Mouse (Mus musculus): ENCODE results near the gene Six6. TPM values are rescaled to one million over a fixed set of nuclear protein-coding genes. Genes with fewer than 3 reads are reported as not detected.

Gene Six6
- not detected for polyA plus RNA-seq (2017; shearing (Covaris generic))

DNA sequence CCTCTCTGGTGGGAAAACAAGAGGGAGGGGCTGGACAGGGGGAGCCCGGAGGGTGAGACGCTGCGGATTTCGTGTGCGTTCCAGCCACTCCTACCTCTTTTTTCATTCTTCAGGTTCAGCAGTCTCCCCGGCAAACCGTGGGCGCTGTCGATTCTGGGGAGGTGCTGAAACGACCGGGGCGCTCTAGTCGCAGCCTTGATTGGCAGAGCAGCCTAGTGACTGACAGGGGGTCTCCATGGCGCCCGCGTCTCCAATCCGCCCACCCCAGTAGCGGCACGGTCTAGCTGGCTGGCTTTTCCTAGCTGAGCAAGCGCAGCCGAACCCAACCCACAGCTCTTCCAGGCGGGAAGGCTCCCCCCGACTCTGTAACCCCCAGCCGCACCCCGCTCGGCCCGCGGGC lies at the start of gene Six6:
Gene Six6 (plus strand): TSS at position 277 of the 400 bp plus-strand sequence.
- no peak for ATAC-seq

GRCm38 (mm10) chr12:72917159-72917993 lies 22.3 kb upstream of the Six6 start:
- ATAC-seq, result no peak

GRCm38 (mm10) chr12:72936751-72937150 lies 2.9 kb upstream of the Six6 start:
- no peak for ATAC-seq

GRCm38 (mm10) chr12:72937537-72938120 lies 2.1 kb upstream of the Six6 start:
- ATAC-seq, result no peak

DNA sequence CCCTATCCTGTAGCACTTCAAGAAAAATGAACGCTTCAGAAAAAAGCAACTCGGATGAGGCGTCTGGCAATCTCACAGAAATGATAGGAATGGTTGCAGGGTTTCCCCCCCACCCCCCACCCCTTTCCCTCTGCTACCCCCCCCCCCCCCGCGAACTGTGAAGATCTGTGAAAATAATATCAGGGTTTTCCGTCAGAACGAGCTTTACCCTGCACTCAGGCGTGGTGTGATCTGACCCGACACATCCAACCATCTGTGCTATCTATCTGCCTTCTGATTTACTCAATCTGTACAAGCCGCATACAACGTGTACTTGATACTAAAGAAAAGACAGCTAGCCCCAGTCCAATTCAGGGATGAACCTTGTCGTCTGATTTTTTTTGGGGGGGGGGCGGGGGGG lies 1.5 kb upstream of the Six6 start:
- ATAC-seq, result no peak

- no peak for ATAC-seq
Observed at GRCm38 (mm10) chr12:72938600-72939490, 847 bp upstream of the Six6 start.

- no peak for ATAC-seq
Observed at GRCm38 (mm10) chr12:72940071-72940821, 554 bp downstream of the Six6 start, which contains the start of gene 4930447C04Rik. Gene 4930447C04Rik (minus strand): TSS chr12:72940774.

GRCm38 (mm10) chr12:72940822-72941397 lies 1.2 kb downstream of the Six6 start:
- ATAC-seq, result no peak

DNA sequence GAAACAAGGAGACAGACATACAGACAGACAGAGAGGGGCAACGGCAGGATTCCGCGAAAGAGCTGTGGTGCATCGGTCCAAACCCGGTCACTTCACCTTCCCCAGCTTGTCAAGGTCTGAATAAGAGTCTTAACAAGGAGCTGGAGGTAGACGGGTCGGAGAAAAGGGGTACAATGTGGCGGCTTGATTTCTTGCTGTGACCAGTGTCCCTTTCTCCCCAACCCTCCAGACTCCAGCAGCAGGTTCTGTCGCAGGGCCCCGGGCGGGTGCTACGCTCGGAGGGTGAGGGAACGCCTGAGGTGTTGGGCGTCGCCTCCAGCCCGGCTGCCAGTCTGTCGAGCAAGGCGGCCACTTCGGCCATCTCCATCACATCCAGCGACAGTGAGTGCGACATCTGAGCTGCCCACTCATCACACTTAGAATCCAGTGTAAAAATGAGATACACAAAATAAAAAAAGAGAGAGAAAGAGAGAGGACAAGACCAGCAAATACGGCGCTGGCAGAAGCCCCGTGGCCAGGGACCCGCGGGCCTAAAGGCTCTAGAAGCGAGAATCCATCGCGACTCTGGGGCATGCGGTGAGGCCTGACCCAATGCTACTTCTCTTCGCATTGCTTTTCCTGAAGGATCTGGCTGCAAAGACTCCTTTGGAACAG lies 1.8 kb downstream of the Six6 start:
- no peak for ATAC-seq

DNA sequence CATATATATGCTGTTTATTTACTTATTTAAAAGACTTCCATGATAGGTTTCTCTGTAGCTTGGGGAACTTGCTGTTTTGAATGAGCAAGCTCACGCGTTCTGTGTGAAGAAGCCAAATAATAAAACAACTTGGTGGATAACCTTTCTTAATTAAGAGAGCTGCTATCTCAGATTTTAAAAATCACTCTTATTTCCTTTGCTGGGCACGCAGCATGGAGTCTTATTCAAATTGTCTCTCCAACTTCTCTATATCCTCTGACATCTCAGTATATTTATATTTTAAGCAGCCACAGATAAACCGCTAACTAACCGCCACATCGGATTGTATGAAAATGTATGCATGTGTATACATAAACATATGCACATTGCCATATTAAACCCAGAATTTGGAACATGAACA lies 2.5 kb downstream of the Six6 start:
- ATAC-seq, result no peak

DNA sequence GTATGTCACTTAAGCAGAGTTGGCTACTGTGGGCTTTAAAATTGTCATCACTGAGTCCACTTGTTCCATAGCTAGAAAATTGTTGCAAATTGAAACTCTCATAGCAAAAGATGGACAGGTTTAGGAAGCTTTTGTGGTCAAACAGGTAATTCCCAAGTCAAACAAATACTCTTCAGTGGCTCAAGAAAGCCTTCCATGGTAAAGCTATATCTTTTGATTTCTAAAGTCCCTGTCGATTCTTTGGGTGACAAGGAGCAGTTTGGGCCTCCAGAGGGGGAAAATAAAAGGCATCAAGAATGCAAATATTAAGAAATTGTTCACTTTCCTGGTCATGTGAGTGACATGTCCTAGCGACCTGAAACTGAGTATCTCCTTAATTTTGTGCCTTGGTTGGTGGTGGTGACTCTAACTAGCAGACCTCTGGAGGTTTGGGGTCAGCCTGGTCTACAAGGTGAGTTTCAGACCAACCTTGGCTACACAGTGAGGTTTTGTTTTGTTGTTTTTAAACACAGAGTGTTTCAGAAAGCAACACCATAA lies 4.0 kb downstream of the Six6 start:
- ATAC-seq, result no peak

- no peak for ATAC-seq
Observed at GRCm38 (mm10) chr12:72944411-72945225, 4.9 kb downstream of the Six6 start.

- ATAC-seq, result no peak
Observed at GRCm38 (mm10) chr12:72945301-72946063, 5.8 kb downstream of the Six6 start.

DNA sequence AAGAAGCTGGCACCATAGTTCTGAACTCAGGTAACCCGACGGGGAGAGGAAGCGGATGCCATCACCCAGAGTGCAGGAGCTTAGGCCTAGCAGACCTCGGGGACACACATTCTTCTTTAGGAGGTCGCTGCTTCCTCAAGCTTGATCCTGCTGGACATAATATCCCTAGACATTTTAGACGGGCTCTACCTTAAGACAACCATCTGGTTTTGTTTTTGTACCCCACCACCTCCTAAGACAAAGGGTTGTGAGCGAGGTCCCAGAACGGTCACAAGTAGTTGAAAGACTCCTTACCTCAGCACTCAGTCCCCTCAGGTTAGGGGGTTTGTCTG lies 6.3 kb downstream of the Six6 start:
- ATAC-seq, result no peak

- ATAC-seq, result no peak
Observed at GRCm38 (mm10) chr12:72946805-72947204, 7.1 kb downstream of the Six6 start.

GRCm38 (mm10) chr12:72947335-72947734 lies 7.6 kb downstream of the Six6 start:
- ATAC-seq, result no peak

- ATAC-seq, result no peak
Observed at GRCm38 (mm10) chr12:72953089-72953488, 13.4 kb downstream of the Six6 start.

- no peak for ATAC-seq
Observed at GRCm38 (mm10) chr12:72953858-72954257, 14.2 kb downstream of the Six6 start.

- ATAC-seq, result no peak
Observed at GRCm38 (mm10) chr12:72954906-72955305, 15.2 kb downstream of the Six6 start.
